Comparison of ENCODE assay signal across 8 mouse cellular contexts in genomic region chr9:101075694-101076093, GRCm38 (mm10). TPM values are rescaled to one million over a fixed set of nuclear protein-coding genes. Genes with fewer than 3 reads are reported as not detected.
DNase-seq lines count a peak whose midpoint lies in the region; ATAC-seq and TF ChIP-seq lines count a peak whose summit lies in the region.

No protein-coding gene starts in this region.

- no peak for DNase-seq in layer of hippocampus, adult 2 months (ENCODE audit: low spot score in 2 of 2)
- no peak for DNase-seq in layer of hippocampus, adult 8-10 months (ENCODE audit: low spot score in 2 of 2)
- peak; percentile 29 for DNase-seq in naive thymus-derived CD4-positive, alpha-beta T cell, adult 2 months (ENCODE audit: low read depth)
- no peak for DNase-seq in adrenal gland, postnatal 36 days
- no peak for DNase-seq in right cerebral cortex, adult 2 months (ENCODE audit: low spot score in 2 of 2)
- DNase-seq in thymus, postnatal 36 days, result no peak

- H3K27ac ChIP-seq in layer of hippocampus, adult 2 months, result peak overlapping the region; percentile 100
- H3K27ac ChIP-seq in embryonic facial prominence, embryonic 13.5 days, result no peak overlapping the region
- H3K27ac ChIP-seq in intestine, embryonic 15.5 days, result peak overlapping the region; percentile 4; the same call in 1 of the 2 replicates

- peak overlapping the region; percentile 99 for H3K9ac ChIP-seq in embryonic facial prominence, embryonic 13.5 days
- peak overlapping the region; percentile 99 for H3K9ac ChIP-seq in intestine, embryonic 15.5 days

- no peaks in the 10 kb centered on the region for H3K27me3 ChIP-seq in embryonic facial prominence, embryonic 13.5 days
- no peaks in the 10 kb centered on the region for H3K27me3 ChIP-seq in intestine, embryonic 15.5 days (replicated peaks)

- WGBS in embryonic facial prominence, embryonic 13.5 days, result under 1% methylated on average over 8 of the region's 8 CpGs
- under 1% methylated on average over 8 of the region's 8 CpGs for WGBS in intestine, embryonic 15.5 days

- no peak for TF ChIP-seq CTCF in layer of hippocampus, adult 2 months (conservative IDR thresholded peaks at IDR 0.05)

- H3K4me3 ChIP-seq in layer of hippocampus, adult 2 months, result peak overlapping the region; percentile 93
- H3K4me3 ChIP-seq in embryonic facial prominence, embryonic 13.5 days, result peak overlapping the region; percentile 95
- peak overlapping the region; percentile 95 for H3K4me3 ChIP-seq in intestine, embryonic 15.5 days (replicated peaks)

- H3K4me2 ChIP-seq in embryonic facial prominence, embryonic 13.5 days, result peak overlapping the region; percentile 85
- H3K4me2 ChIP-seq in intestine, embryonic 15.5 days (replicated peaks), result peak overlapping the region; percentile 70

- H3K36me3 ChIP-seq in embryonic facial prominence, embryonic 13.5 days, result no peaks in the 10 kb centered on the region
- no peaks in the 10 kb centered on the region for H3K36me3 ChIP-seq in intestine, embryonic 15.5 days

- no peaks in the 10 kb centered on the region for H3K9me3 ChIP-seq in embryonic facial prominence, embryonic 13.5 days
- H3K9me3 ChIP-seq in intestine, embryonic 15.5 days, result no peaks in the 10 kb centered on the region

- H3K4me1 ChIP-seq in embryonic facial prominence, embryonic 13.5 days, result peaks cover 24% of the 10 kb centered on the region
- peaks cover 15% of the 10 kb centered on the region for H3K4me1 ChIP-seq in intestine, embryonic 15.5 days (replicated peaks)

- no peak for ATAC-seq in embryonic facial prominence, embryonic 13.5 days (ENCODE audit: insufficient number of reproducible peaks, insufficient read depth, low FRiP score, low TSS enrichment, low read depth)
- ATAC-seq in intestine, embryonic 15.5 days, result no peak

RNA-seq across cellular contexts. Expression of gene Msl2, which starts 1.8 kb away (rescaled TPM):
- 10 to 100 TPM; 67.8 to 68.4 TPM for total RNA-seq in layer of hippocampus, adult 2 months (2021)
- total RNA-seq in layer of hippocampus, adult 8-10 months (2022), result 10 to 100 TPM; 66.6 to 73.6 (median 67.9) TPM
- polyA plus RNA-seq in embryonic facial prominence, embryonic 13.5 days (2015; fragmentation: Nextera tagmentation; extraction: Ambion mirVana), result 6.3 and 6.4 TPM in 2 replicates
- 4.7 and 5.1 TPM in 2 replicates for polyA plus RNA-seq in intestine, embryonic 15.5 days (2015; fragmentation: Nextera tagmentation; extraction: Ambion mirVana)
- total RNA-seq in adrenal gland, postnatal 36 days (2021), result 10 to 100 TPM; 50.5 to 56.6 TPM

RNA-seq across cellular contexts. Expression of gene Pccb, which starts 41.0 kb away (rescaled TPM):
- total RNA-seq in layer of hippocampus, adult 2 months (2021), result 10 to 100 TPM; 43.5 to 45.5 TPM
- 10 to 100 TPM; 42.8 to 54.5 (median 47.5) TPM for total RNA-seq in layer of hippocampus, adult 8-10 months (2022)
- polyA plus RNA-seq in embryonic facial prominence, embryonic 13.5 days (2015; fragmentation: Nextera tagmentation; extraction: Ambion mirVana), result 23.7 TPM in 2 replicates
- 25.1 and 25.5 TPM in 2 replicates for polyA plus RNA-seq in intestine, embryonic 15.5 days (2015; fragmentation: Nextera tagmentation; extraction: Ambion mirVana)
- total RNA-seq in adrenal gland, postnatal 36 days (2021), result 100 to 1,000 TPM; 106 to 178 TPM
